ENCODE assay signal across 8 mouse cellular contexts in genomic region chr6:141248691-141249584, GRCm38 (mm10). TPM values are rescaled to one million over a fixed set of nuclear protein-coding genes. Genes with fewer than 3 reads are reported as not detected.
A peak's percentile ranks its signal among the peaks of the same experiment; 100 is the strongest.
DNase-seq lines count a peak whose midpoint lies in the region; ATAC-seq and TF ChIP-seq lines count a peak whose summit lies in the region.

Gene Pde3a (plus strand): TSS chr6:141249269.

- peak; percentile 75 for DNase-seq in lung, embryonic 14.5 days
- no peak for DNase-seq in lung, postnatal 25 days (ENCODE audit: low spot score)
- peak; percentile 29 for DNase-seq in heart, postnatal 4 days
- peak; percentile 95 for DNase-seq in midbrain, embryonic 11.5 days (ENCODE audit: low spot score, missing footprints)
- no peak for DNase-seq in left cerebral cortex, adult 9 months (ENCODE audit: low spot score in 2 of 2)
- no peak for DNase-seq in gastrocnemius, adult 18-20 months (ENCODE audit: low spot score)

- no peaks in the 10 kb centered on the region for H3K4me1 ChIP-seq in lung, embryonic 14.5 days (ENCODE audit: insufficient read depth)
- H3K4me1 ChIP-seq in embryonic facial prominence, embryonic 13.5 days = peaks cover 26% of the 10 kb centered on the region
- no peaks in the 10 kb centered on the region; the same call in 1 of the 2 replicates for H3K4me1 ChIP-seq in midbrain, embryonic 11.5 days (ENCODE audit: control insufficient read depth, insufficient read depth, low read length)

- H3K9me3 ChIP-seq in lung, embryonic 14.5 days (ENCODE audit: low read depth, low read length) = no peaks in the 10 kb centered on the region
- no peaks in the 10 kb centered on the region for H3K9me3 ChIP-seq in embryonic facial prominence, embryonic 13.5 days
- H3K9me3 ChIP-seq in midbrain, embryonic 11.5 days (ENCODE audit: control insufficient read depth, low read length) = no peaks in the 10 kb centered on the region

- H3K4me2 ChIP-seq in lung, embryonic 14.5 days = peak within 1 kb of the TSS; percentile 84
- H3K4me2 ChIP-seq in embryonic facial prominence, embryonic 13.5 days = peak within 1 kb of the TSS; percentile 87
- peak within 1 kb of the TSS; percentile 88 for H3K4me2 ChIP-seq in midbrain, embryonic 11.5 days

- peak within 1 kb of the TSS; percentile 81 for H3K9ac ChIP-seq in lung, embryonic 14.5 days
- peak within 1 kb of the TSS; percentile 89 for H3K9ac ChIP-seq in embryonic facial prominence, embryonic 13.5 days
- H3K9ac ChIP-seq in midbrain, embryonic 11.5 days (ENCODE audit: low read length) = peak within 1 kb of the TSS; percentile 74

- TF ChIP-seq CTCF in lung, embryonic 14.5 days (IDR thresholded peaks at IDR 0.05; ENCODE audit: low read depth) = no peak

- peak within 1 kb of the TSS; percentile 72 for H3K4me3 ChIP-seq in lung, embryonic 14.5 days (ENCODE audit: low read depth, low read length)
- peak within 1 kb of the TSS; percentile 76 for H3K4me3 ChIP-seq in embryonic facial prominence, embryonic 13.5 days
- H3K4me3 ChIP-seq in midbrain, embryonic 11.5 days (ENCODE audit: low read depth, low read length) = peak within 1 kb of the TSS; percentile 64

- ATAC-seq in lung, embryonic 14.5 days (ENCODE audit: insufficient read depth) = peak; percentile 50; the same call in 1 of the 2 replicates
- no peak for ATAC-seq in embryonic facial prominence, embryonic 13.5 days (ENCODE audit: insufficient number of reproducible peaks, insufficient read depth, low FRiP score, low TSS enrichment, low read depth)
- peak; percentile 63 for ATAC-seq in midbrain, embryonic 11.5 days (ENCODE audit: low FRiP score)
- ATAC-seq in monocyte, adult 5-6 weeks (replicated peaks; ENCODE audit: insufficient number of reproducible peaks, low FRiP score, low TSS enrichment, poor library complexity, severe bottlenecking) = no peak

- no peaks in the 10 kb centered on the region for H3K36me3 ChIP-seq in lung, embryonic 14.5 days (ENCODE audit: insufficient read depth)
- no peaks in the 10 kb centered on the region for H3K36me3 ChIP-seq in embryonic facial prominence, embryonic 13.5 days
- no peaks in the 10 kb centered on the region for H3K36me3 ChIP-seq in midbrain, embryonic 11.5 days (ENCODE audit: control insufficient read depth, insufficient read depth, low read length)

- peak within 1 kb of the TSS; percentile 93 for H3K27ac ChIP-seq in lung, embryonic 14.5 days (ENCODE audit: low read depth)
- peak within 1 kb of the TSS; percentile 90 for H3K27ac ChIP-seq in embryonic facial prominence, embryonic 13.5 days
- H3K27ac ChIP-seq in midbrain, embryonic 11.5 days (ENCODE audit: low read depth, low read length) = no peak within 1 kb of the TSS

- WGBS in lung, embryonic 14.5 days = under 1% methylated on average over 27 of the region's 28 CpGs
- WGBS in embryonic facial prominence, embryonic 13.5 days = under 1% methylated on average over 26 of the region's 28 CpGs
- 2% methylated on average over 24 of the region's 28 CpGs for WGBS in midbrain, embryonic 11.5 days

- H3K27me3 ChIP-seq in lung, embryonic 14.5 days (ENCODE audit: insufficient read depth, low read length) = no peaks in the 10 kb centered on the region
- peaks cover 14% of the 10 kb centered on the region; the same call in 1 of the 2 replicates for H3K27me3 ChIP-seq in embryonic facial prominence, embryonic 13.5 days
- peaks cover 13% of the 10 kb centered on the region for H3K27me3 ChIP-seq in midbrain, embryonic 11.5 days (ENCODE audit: control insufficient read depth, insufficient read depth, low read length)

RNA-seq across cellular contexts. Expression of gene Pde3a, which starts in this region (rescaled TPM):
- polyA plus RNA-seq in lung, embryonic 14.5 days (2014; fragmentation: Nextera tagmentation; extraction: Ambion mirVana) = 6.2 and 7.4 TPM in 2 replicates
- 6.3 and 7.9 TPM in 2 replicates for polyA plus RNA-seq in embryonic facial prominence, embryonic 13.5 days (2015; fragmentation: Nextera tagmentation; extraction: Ambion mirVana)
- 10 to 100 TPM; 56.1 to 57.0 TPM for total RNA-seq in heart, postnatal 4 days (2021)
- 1.2 and 2.1 TPM in 2 replicates for polyA plus RNA-seq in midbrain, embryonic 11.5 days (2014; fragmentation: Nextera tagmentation; extraction: Ambion mirVana)
- total RNA-seq in gastrocnemius, adult 18-20 months (2021) = 1 to 10 TPM; 2.4 to 2.6 TPM
- 0.10 to 0.87 TPM in 2 of 3 replicates, not detected in the other for total RNA-seq in monocyte, adult 5-6 weeks (2017)

Comparison
In these comparisons a context has a peak if more than half of its experiments do, and no peak if none do; other contexts are left out.
1. RNA of gene Pde3a (total RNA-seq): 56.1 to 57.0 TPM in heart, postnatal 4 days; 2.4 to 2.6 TPM in gastrocnemius, adult 18-20 months and 0.10 to 0.87 TPM in monocyte, adult 5-6 weeks; every median in the first group is over 10 times any median in the second.
2. DNase-seq: peak in lung, embryonic 14.5 days (single experiment), heart, postnatal 4 days (single experiment) and midbrain, embryonic 11.5 days (single experiment); none in lung, postnatal 25 days (single experiment), left cerebral cortex, adult 9 months (0 of 2) and gastrocnemius, adult 18-20 months (single experiment).
3. ATAC-seq: peak in lung, embryonic 14.5 days (single experiment) and midbrain, embryonic 11.5 days (single experiment); none in embryonic facial prominence, embryonic 13.5 days (single experiment) and monocyte, adult 5-6 weeks (single experiment).
4. Peak in every context shown above with its lines, with median percentiles within 50 percentile points of each other: H3K4me2 ChIP-seq, H3K4me3 ChIP-seq and H3K9ac ChIP-seq.